Comparison of ENCODE assay signal across 8 mouse cellular contexts in the genomic region with DNA sequence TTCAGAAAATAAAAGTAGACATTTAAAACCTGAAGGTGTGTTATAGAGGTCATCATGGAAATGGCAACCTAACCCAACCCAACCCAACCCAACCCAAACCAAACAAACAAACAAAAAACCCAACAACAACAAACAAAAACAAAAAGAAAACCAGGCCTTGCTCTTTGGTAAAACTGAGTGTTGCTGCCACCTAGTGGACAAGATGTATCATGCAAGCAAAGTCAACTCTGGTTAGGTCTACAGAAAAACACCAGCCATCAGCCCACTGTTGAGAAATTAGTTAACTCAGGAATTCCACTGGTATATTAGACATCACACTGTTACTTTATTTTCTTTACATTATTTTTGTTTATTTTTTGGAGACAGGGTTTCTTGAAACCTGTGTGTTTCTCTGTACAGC. TPM values are rescaled to one million over a fixed set of nuclear protein-coding genes. Genes with fewer than 3 reads are reported as not detected.
A peak's percentile ranks its signal among the peaks of the same experiment; 100 is the strongest.
DNase-seq lines count a peak whose midpoint lies in the region; ATAC-seq and TF ChIP-seq lines count a peak whose summit lies in the region.

No protein-coding gene starts in this region.

- H3K27me3 ChIP-seq in midbrain, embryonic 10.5 days (ENCODE audit: low read depth, poor library complexity, severe bottlenecking): no peaks in the 10 kb centered on the region
- H3K27me3 ChIP-seq in midbrain, embryonic 13.5 days: no peaks in the 10 kb centered on the region
- no peaks in the 10 kb centered on the region for H3K27me3 ChIP-seq in forebrain, embryonic 16.5 days (replicated peaks; ENCODE audit: control insufficient read depth, insufficient read depth, low read length)

- no peaks in the 10 kb centered on the region for H3K4me1 ChIP-seq in midbrain, embryonic 10.5 days
- H3K4me1 ChIP-seq in midbrain, embryonic 13.5 days (replicated peaks): no peaks in the 10 kb centered on the region
- no peaks in the 10 kb centered on the region for H3K4me1 ChIP-seq in forebrain, embryonic 16.5 days (replicated peaks; ENCODE audit: control insufficient read depth, insufficient read depth, low read length)

- peak; percentile 69 for TF ChIP-seq CTCF in gastrocnemius, adult 2 months (IDR thresholded peaks at IDR 0.05)

- DNase-seq in gastrocnemius, adult 2 months: no peak
- no peak for DNase-seq in gastrocnemius, adult 8-10 months (ENCODE audit: low spot score in 2 of 2)
- peak; percentile 14 for DNase-seq in midbrain, embryonic 10.5 days (ENCODE audit: low spot score)
- DNase-seq in NIH3T3 (ENCODE audit: low read depth): peak; percentile 58
- DNase-seq in lung, postnatal 36 days: peak; percentile 53
- DNase-seq in urinary bladder, adult 2 months (ENCODE audit: low spot score): no peak

- intact Hi-C loops in gastrocnemius, adult 2 months (cut with DNase I): loop anchor here (2.0 to 5.0 kb wide), 2 partner anchors 82 to 189 kb away; no protein-coding TSS in a partner anchor

- no peak overlapping the region for H3K4me3 ChIP-seq in gastrocnemius, adult 2 months
- no peak overlapping the region for H3K4me3 ChIP-seq in midbrain, embryonic 10.5 days
- H3K4me3 ChIP-seq in midbrain, embryonic 13.5 days (replicated peaks): no peak overlapping the region
- no peak overlapping the region for H3K4me3 ChIP-seq in forebrain, embryonic 16.5 days (replicated peaks; ENCODE audit: low read length)

- no peak overlapping the region for H3K9ac ChIP-seq in midbrain, embryonic 13.5 days (replicated peaks)
- H3K9ac ChIP-seq in forebrain, embryonic 16.5 days (replicated peaks; ENCODE audit: low read depth, low read length): no peak overlapping the region

- no peak overlapping the region for H3K27ac ChIP-seq in gastrocnemius, adult 2 months
- H3K27ac ChIP-seq in midbrain, embryonic 10.5 days (replicated peaks): no peak overlapping the region
- no peak overlapping the region for H3K27ac ChIP-seq in midbrain, embryonic 13.5 days
- no peak overlapping the region for H3K27ac ChIP-seq in forebrain, embryonic 16.5 days (ENCODE audit: low read length)

- H3K9me3 ChIP-seq in midbrain, embryonic 10.5 days (replicated peaks): no peaks in the 10 kb centered on the region
- H3K9me3 ChIP-seq in midbrain, embryonic 13.5 days: no peaks in the 10 kb centered on the region
- H3K9me3 ChIP-seq in forebrain, embryonic 16.5 days (ENCODE audit: control insufficient read depth, low read length): no peaks in the 10 kb centered on the region

- no peak overlapping the region for H3K4me2 ChIP-seq in midbrain, embryonic 13.5 days (replicated peaks)
- H3K4me2 ChIP-seq in forebrain, embryonic 16.5 days (ENCODE audit: low read length): no peak overlapping the region

- no peak for ATAC-seq in midbrain, embryonic 13.5 days
- peak; percentile 36; the same call in 1 of the 2 replicates for ATAC-seq in forebrain, embryonic 16.5 days

- no peaks in the 10 kb centered on the region for H3K36me3 ChIP-seq in midbrain, embryonic 10.5 days
- no peaks in the 10 kb centered on the region for H3K36me3 ChIP-seq in midbrain, embryonic 13.5 days
- H3K36me3 ChIP-seq in forebrain, embryonic 16.5 days (ENCODE audit: control insufficient read depth, insufficient read depth): no peaks in the 10 kb centered on the region

RNA-seq across cellular contexts. Expression of gene Map7d3, which starts 17.2 kb away (rescaled TPM):
- under 1 TPM; 0.18 to 0.25 TPM for total RNA-seq in gastrocnemius, adult 2 months (2021)
- under 1 TPM; 0.10 to 0.22 (median 0.18) TPM for total RNA-seq in gastrocnemius, adult 8-10 months (2022)
- polyA plus RNA-seq in midbrain, embryonic 10.5 days (2016; fragmentation: Nextera tagmentation; extraction: Ambion mirVana): 2.5 and 3.4 TPM in 2 replicates
- polyA plus RNA-seq in midbrain, embryonic 13.5 days (2015; fragmentation: Nextera tagmentation; extraction: Ambion mirVana): 0.86 and 1.1 TPM in 2 replicates
- polyA plus RNA-seq in forebrain, embryonic 16.5 days (2015; fragmentation: Nextera tagmentation; extraction: Ambion mirVana): 0.14 and 0.16 TPM in 2 replicates
- polyA plus RNA-seq in urinary bladder, adult 2 months (2012; rRNA removed): 0.37 and 0.55 TPM in 2 replicates

RNA-seq across cellular contexts. Expression of gene Adgrg4, which starts 30.6 kb away (rescaled TPM):
- not detected for total RNA-seq in gastrocnemius, adult 2 months (2021)
- not detected for total RNA-seq in gastrocnemius, adult 8-10 months (2022)
- not detected in 2 replicates for polyA plus RNA-seq in midbrain, embryonic 10.5 days (2016; fragmentation: Nextera tagmentation; extraction: Ambion mirVana)
- polyA plus RNA-seq in midbrain, embryonic 13.5 days (2015; fragmentation: Nextera tagmentation; extraction: Ambion mirVana): not detected in 2 replicates
- not detected in 2 replicates for polyA plus RNA-seq in forebrain, embryonic 16.5 days (2015; fragmentation: Nextera tagmentation; extraction: Ambion mirVana)
- not detected in 2 replicates for polyA plus RNA-seq in urinary bladder, adult 2 months (2012; rRNA removed)

Comparison
In these comparisons a context has a peak if more than half of its experiments do, and no peak if none do; other contexts are left out.
1. DNase-seq: peak in midbrain, embryonic 10.5 days (single experiment), NIH3T3 (single experiment) and lung, postnatal 36 days (single experiment); none in gastrocnemius, adult 2 months (single experiment), gastrocnemius, adult 8-10 months (0 of 2) and urinary bladder, adult 2 months (single experiment).